Mouse (Mus musculus) ES-CJ7 (cell line): Measurements from ENCODE around the gene Ermard.
"Not testable (repeated sequence)": the region's sequence is repeated elsewhere in the genome, so short reads cannot be mapped to it uniquely, and the experiment has no call there.

Source experiments
- DNase-seq: peaks from one replicate; pipeline ENCODE4 v3.0.0; 2011; ENCODE audit warnings: low read depth, low spot score

The Ermard gene

DNA sequence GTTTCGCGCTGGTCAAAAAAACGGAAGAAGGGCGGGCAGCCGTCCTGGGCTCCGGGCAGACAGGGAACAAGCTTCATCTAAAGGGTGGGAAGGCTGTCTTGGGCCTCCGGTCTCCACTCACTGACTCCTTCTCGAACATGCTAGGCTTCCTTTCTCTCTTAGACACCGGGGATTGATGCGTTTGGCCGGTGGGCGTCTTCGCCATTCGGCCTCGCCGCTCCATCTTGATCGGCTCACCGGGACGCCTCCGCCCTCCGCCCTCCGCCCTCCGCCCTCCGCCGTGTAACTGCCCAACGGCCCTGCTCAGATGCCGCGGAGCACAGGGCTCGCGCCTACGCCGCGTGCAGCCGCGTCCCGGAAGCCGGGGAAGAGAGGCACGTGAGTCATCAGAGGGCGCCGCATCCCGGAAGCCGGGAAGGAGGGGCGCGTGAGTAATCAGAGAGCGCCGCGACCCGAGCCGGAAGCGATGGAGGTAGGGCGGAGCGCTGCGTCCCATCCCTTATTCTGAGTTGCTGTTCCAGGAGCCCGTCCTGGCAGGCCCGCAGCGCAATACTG is at the start of gene Ermard, which contains the start of the genes Tcte3 and Gm3448:
Gene Ermard (plus strand): TSS at position 34 of the 555 bp plus-strand sequence.
Gene Tcte3 (minus strand): TSS at position 314 of the 555 bp plus-strand sequence.
Gene Gm3448 (minus strand): TSS at position 363 of the 555 bp plus-strand sequence.
- DNase-seq, result not testable (repeated sequence)

- not testable (repeated sequence) for DNase-seq
Measured at GRCm38 (mm10) chr17:14992522-14993138, 48.4 kb upstream of the Ermard start.

- DNase-seq, result not testable (repeated sequence)
Measured at GRCm38 (mm10) chr17:14993139-14993832, 47.7 kb upstream of the Ermard start.

DNA sequence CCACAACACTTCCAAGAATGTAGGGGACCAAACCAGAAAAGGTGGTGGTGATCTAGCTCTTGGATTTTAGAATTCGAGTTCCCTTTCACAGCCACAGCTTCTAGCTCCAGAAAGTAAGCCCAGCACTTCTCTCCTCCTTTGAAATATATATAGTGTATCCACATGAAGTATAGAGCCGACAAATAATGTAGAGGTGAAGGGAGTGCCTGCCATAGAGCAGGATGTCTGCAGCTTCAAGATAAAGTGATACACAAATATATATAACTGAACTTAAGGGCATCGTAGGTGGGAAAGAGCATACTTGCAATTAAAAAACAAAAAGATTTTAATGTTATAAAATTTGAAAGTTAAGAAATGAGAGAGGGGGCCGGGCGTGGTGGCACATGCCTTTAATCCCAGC is 46.9 kb upstream of the Ermard start:
- DNase-seq, result not testable (repeated sequence)

GRCm38 (mm10) chr17:15000047-15000446 is 41.0 kb upstream of the Ermard start:
- DNase-seq, result not testable (repeated sequence)

- DNase-seq, result not testable (repeated sequence)
Measured at GRCm38 (mm10) chr17:15009088-15009487, 31.9 kb upstream of the Ermard start.

DNA sequence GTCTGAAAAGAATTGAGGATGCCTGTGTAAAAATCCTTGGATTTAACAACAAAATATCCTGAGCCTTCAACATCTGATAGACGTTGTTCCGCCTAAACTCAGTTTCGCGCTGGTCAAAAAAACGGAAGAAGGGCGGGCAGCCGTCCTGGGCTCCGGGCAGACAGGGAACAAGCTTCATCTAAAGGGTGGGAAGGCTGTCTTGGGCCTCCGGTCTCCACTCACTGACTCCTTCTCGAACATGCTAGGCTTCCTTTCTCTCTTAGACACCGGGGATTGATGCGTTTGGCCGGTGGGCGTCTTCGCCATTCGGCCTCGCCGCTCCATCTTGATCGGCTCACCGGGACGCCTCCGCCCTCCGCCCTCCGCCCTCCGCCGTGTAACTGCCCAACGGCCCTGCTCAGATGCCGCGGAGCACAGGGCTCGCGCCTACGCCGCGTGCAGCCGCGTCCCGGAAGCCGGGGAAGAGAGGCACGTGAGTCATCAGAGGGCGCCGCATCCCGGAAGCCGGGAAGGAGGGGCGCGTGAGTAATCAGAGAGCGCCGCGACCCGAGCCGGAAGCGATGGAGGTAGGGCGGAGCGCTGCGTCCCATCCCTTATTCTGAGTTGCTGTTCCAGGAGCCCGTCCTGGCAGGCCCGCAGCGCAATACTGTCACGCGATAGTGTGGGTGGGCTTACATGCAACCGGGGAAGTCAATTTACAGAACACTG is 31.1 kb upstream of the Ermard start, which contains the start of gene Gm3435:
Gene Gm3435 (plus strand): TSS at position 471 of the 708 bp plus-strand sequence.
- DNase-seq, result not testable (repeated sequence)

- DNase-seq, result not testable (repeated sequence)
Measured at GRCm38 (mm10) chr17:15021503-15022220, 19.3 kb upstream of the Ermard start.

DNA sequence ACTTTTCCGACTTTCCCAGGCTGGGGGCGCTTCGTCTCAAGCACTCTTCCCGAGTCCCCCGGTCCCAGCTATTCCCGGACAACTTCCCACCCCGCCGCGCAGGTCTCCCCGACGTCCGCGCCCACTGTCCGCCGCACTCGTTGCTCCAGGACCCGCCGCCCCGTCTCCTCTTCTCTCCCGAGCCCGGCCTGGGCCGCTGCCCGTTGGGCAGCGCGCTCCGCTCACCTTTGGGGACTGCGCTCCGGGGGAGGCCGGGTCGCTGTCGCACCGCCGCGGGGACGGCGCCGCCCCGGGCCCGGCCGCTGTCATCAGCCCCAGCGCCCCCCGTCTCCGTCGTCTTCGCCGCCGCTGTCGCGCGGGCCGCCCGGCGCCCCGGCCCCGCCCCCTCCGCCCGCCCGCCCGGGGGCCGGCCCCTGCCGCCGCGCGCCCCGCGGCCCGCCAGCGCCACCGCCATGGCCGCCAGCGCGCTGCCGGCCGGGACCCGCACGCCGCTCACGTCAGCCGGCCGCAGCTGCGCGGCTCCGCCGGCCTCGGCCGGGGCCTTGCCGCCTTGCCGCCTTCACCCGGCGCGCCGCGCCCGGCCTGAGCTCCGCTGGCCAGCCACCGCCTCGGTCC is 17.0 kb upstream of the Ermard start:
- DNase-seq, result not testable (repeated sequence)

GRCm38 (mm10) chr17:15024502-15025193 is 16.4 kb upstream of the Ermard start:
- not testable (repeated sequence) for DNase-seq

- not testable (repeated sequence) for DNase-seq
Measured at GRCm38 (mm10) chr17:15025513-15025912, 15.5 kb upstream of the Ermard start.

- not testable (repeated sequence) for DNase-seq
Measured at GRCm38 (mm10) chr17:15031414-15031813, 9.6 kb upstream of the Ermard start.

- DNase-seq, result not testable (repeated sequence)
Measured at GRCm38 (mm10) chr17:15040455-15040854, 553 bp upstream of the Ermard start.

- DNase-seq, result not testable (repeated sequence)
Measured at GRCm38 (mm10) chr17:15050338-15050737, 9.3 kb downstream of the Ermard start.

DNA sequence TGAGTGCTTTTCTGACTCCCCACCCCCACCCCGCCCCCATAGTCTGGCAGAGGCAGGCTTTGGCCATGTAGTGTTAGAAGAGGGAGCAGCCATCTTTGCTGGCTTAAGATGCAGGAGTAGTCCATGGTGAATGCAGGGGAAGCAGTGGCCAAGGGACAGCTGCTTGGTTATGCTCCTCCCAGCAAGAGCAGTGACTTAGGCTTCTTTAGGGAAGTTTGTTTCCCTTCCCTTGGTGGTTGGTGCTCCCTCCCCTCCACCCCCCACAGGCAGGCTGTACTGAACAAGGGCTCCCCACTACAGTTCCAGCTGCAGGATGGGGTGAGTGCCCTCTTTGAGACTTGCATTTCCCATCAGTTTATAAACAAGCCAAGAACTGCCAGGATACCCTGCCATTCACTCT is 11.8 kb downstream of the Ermard start:
- peak; percentile 13 for DNase-seq

DNA sequence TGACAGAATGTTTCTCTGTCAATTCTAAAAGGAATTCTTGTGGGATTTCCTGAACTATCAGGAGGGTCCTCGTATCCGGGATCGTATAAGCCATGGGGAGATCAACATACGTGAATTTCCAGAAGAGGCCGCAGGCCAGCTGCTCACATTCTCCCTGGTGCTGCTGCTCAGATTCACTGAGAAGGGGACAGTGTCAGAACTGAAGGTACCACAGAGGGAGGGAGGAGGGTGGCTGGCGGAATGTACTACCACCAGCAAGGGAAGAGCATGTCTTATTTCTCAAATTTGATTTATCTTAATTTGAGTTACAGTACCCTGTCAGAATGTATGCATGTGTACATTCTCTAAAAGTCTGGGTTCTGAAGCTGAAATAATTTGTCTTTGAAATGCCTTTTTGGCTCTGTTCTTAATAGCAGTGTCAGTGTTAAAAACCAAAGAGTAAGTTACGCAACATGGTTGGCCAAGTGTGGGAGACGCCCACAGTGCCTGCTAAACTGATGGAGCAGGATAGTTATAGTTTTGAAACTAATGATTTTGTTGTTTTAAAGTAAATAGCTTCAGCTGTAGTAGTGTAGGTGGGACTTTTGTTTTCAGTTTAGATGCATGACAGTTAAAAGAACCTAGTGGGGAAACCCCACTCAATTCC is 12.3 kb downstream of the Ermard start:
- not testable (repeated sequence) for DNase-seq

DNA sequence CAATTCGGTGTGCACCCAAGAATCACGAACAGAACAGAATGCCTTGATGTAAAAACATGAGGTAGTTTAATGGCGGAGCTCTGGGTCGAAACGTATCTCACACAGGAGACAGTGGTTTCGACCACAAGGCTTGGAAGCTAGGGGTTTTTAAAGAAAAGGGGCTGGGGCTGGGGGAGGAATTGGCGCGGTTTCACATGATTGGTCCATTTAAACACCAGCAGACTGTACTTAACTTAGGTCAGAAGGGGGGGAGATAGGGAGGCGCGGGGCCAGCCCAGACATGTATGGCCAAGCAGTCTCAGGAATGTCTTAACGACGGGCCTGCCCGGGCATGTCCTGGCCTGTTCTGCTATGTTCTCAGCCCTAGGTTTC is 12.8 kb downstream of the Ermard start:
- DNase-seq, result not testable (repeated sequence)

DNA sequence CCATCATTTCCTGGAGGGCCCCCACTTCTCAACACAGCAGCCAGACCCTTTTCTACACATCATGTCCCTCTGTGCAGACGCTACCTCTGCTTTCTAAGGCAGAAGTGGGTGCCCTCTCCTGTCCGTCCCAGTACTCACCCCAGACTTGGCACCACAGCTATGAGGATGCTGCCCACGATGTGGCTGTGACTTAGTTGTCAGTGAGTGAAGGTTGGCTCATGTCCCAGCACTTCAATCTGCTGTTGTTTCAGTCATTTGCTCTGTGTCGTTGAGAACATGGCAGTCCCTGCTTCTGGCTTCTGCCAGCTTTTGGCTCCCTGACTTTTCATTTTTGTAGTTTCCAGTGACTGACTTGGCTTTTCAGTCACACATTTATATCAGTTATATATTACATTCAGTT is 14.9 kb downstream of the Ermard start:
- DNase-seq, result no peak

DNA sequence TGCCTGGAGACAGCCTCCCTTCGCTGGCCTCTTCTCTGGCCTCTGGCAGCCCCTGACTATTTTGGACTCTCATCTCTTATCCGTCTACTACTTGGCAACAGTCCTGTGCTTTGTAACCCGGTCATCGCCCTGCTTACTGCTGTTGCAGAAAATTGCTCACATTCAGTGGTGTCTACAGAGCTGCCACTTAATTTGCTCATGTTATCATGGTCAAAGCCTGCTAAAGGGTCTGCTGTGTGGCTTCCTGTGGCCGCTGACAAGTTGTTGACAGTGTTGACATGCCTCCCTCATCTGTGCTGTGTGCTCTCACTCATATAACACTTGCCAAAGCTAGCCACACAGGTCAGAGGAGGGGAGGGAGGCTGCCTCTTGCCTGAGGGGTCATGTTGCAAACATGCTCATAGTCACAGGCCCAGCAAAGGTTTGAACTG is 17.2 kb downstream of the Ermard start:
- DNase-seq, result no peak

DNA sequence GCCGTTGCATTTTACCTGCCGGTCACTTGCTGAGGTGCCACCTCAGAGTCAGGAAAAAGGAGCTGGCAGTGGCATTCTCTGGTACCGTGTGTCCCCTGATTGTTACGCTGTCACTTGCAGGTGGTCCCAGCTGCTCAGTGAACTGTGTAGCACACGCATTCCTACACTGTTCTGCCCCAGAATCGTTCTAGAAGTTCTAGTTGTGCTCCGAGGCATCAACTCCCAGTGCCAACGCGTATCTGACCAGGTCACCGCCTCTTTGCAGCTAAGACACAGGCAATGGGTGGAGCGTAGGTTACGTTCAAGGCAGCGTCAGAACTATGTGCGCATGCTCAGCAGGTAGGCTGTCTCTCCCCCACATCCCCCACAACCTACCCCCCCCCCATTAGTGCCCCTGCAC is 18.6 kb downstream of the Ermard start:
- no peak for DNase-seq
